Mouse (Mus musculus): Measurements from ENCODE around the gene Rnf182.
A peak's percentile ranks its signal among the peaks of the same experiment; 100 is the strongest.

Gene Rnf182

GRCm38 (mm10) chr13:43615577-43616254 is at the start of gene Rnf182:
Gene Rnf182, plus strand, starts transcription at chr13:43615710.
- peak; percentile 88 for DNase-seq (ENCODE audit: low spot score)

GRCm38 (mm10) chr13:43566184-43566583 is 49.3 kb upstream of the Rnf182 start:
- no peak for DNase-seq (ENCODE audit: low spot score)

- no peak for DNase-seq (ENCODE audit: low spot score)
These were observed 48.2 kb upstream of the Rnf182 start for GRCm38 (mm10) chr13:43567141-43567891.

- DNase-seq (ENCODE audit: low spot score), result no peak
These were observed 41.5 kb upstream of the Rnf182 start for GRCm38 (mm10) chr13:43573979-43574378.

GRCm38 (mm10) chr13:43575431-43575830 is 40.1 kb upstream of the Rnf182 start:
- DNase-seq (ENCODE audit: low spot score), result no peak

- no peak for DNase-seq (ENCODE audit: low spot score)
These were observed 38.3 kb upstream of the Rnf182 start for GRCm38 (mm10) chr13:43577254-43577653.

GRCm38 (mm10) chr13:43577766-43578165 is 37.7 kb upstream of the Rnf182 start:
- no peak for DNase-seq (ENCODE audit: low spot score)

- peak; percentile 45 for DNase-seq (ENCODE audit: low spot score)
These were observed 35.8 kb upstream of the Rnf182 start for GRCm38 (mm10) chr13:43579740-43580139.

- no peak for DNase-seq (ENCODE audit: low spot score)
These were observed 34.8 kb upstream of the Rnf182 start for GRCm38 (mm10) chr13:43580661-43581060.

GRCm38 (mm10) chr13:43582961-43583360 is 32.5 kb upstream of the Rnf182 start:
- no peak for DNase-seq (ENCODE audit: low spot score)

- DNase-seq (ENCODE audit: low spot score), result no peak
These were observed 32.0 kb upstream of the Rnf182 start for GRCm38 (mm10) chr13:43583504-43583903.

- no peak for DNase-seq (ENCODE audit: low spot score)
These were observed 30.2 kb upstream of the Rnf182 start for GRCm38 (mm10) chr13:43585335-43585734.

GRCm38 (mm10) chr13:43586966-43587365 is 28.5 kb upstream of the Rnf182 start:
- no peak for DNase-seq (ENCODE audit: low spot score)

- DNase-seq (ENCODE audit: low spot score), result no peak
These were observed 27.4 kb upstream of the Rnf182 start for GRCm38 (mm10) chr13:43587844-43588840.

GRCm38 (mm10) chr13:43591828-43592680 is 23.5 kb upstream of the Rnf182 start:
- no peak for DNase-seq (ENCODE audit: low spot score)

- no peak for DNase-seq (ENCODE audit: low spot score)
These were observed 22.8 kb upstream of the Rnf182 start for GRCm38 (mm10) chr13:43592681-43593068.

GRCm38 (mm10) chr13:43595896-43596295 is 19.6 kb upstream of the Rnf182 start:
- peak; percentile 73 for DNase-seq (ENCODE audit: low spot score)

GRCm38 (mm10) chr13:43600967-43601366 is 14.5 kb upstream of the Rnf182 start:
- no peak for DNase-seq (ENCODE audit: low spot score)

GRCm38 (mm10) chr13:43602440-43602839 is 13.1 kb upstream of the Rnf182 start:
- DNase-seq (ENCODE audit: low spot score), result no peak

- DNase-seq (ENCODE audit: low spot score), result no peak
These were observed 12.5 kb upstream of the Rnf182 start for GRCm38 (mm10) chr13:43603042-43603441.

GRCm38 (mm10) chr13:43608854-43609253 is 6.7 kb upstream of the Rnf182 start:
- DNase-seq (ENCODE audit: low spot score), result no peak
